Mouse (Mus musculus): Measurements from ENCODE around the gene Polg. TPM values are rescaled to one million over a fixed set of nuclear protein-coding genes. Genes with fewer than 3 reads are reported as not detected.

Gene Polg
- 30.9 TPM for polyA plus RNA-seq (2012; fragmentation: generic; extraction: Trizol)

DNA sequence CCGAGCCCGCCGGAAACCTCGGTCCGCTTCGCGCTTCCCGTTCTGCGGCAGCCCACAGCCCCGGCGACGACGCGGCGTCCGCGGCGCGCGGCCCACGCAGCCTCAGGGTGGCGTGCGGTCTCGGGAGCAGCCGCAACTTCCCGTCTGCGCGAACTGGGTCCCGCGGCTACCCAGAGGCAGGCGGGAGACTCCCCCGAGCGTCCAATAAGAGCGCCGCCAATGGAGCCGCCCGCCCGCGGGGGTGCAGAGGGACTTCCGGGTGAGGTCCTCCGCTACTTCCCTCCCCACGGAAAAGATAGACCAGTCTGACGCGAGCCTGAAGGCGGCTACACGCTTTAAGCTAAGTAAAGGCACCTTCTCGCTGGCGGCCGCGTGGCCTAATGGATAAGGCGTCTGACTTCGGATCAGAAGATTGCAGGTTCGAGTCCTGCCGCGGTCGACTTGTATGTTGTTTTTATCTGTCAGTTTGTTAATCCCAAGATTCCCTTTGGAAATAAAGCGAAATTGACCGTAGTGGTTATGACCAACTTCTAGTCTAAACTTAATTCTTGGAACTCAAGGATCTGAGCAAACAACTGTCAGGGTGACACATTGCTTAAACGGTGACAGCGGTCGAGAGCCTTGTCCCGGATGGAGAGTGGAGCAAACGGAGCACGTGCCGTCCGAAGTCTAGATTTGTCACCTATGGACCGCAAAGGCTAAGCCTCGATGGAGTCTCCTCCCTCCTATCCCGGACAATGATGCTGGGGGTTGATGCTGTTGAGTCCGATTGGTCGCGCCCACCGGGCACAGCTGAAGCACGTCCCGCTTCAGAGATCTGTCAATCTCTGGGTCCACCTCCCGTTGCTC is at the start of gene Polg:
Gene Polg (minus strand): TSS at position 310 of the 849 bp plus-strand sequence.
- Histone ChIP-seq H3K79me2 (ENCODE audit: control insufficient read depth, insufficient read depth) (peaks cover 15% of the 10 kb centered on the region), H3ac (ENCODE audit: control insufficient read depth, insufficient read length) (peak within 1 kb of the TSS; percentile 71), H3K36me3 (ENCODE audit: control insufficient read depth, insufficient read depth) (no peaks in the 10 kb centered on the region), H3K27me3 (ENCODE audit: control insufficient read depth, insufficient read depth, insufficient read length) (no peaks in the 10 kb centered on the region), H3K4me3 (peak within 1 kb of the TSS; percentile 51), H3K4me2 (ENCODE audit: low read depth) (peak within 1 kb of the TSS; percentile 93)
- peak in 2 of 3 experiments; percentile 30 to 55 for TF ChIP-seq MYOD1 (IDR thresholded peaks at IDR 0.05; ENCODE audit: control insufficient read depth in 1 of 3, insufficient read length in 2 of 3, low read depth in 2 of 3)
- TF ChIP-seq TCF12 (IDR thresholded peaks at IDR 0.05; ENCODE audit: insufficient read depth, poor library complexity, severe bottlenecking): no peak
- peak; percentile 97 for TF ChIP-seq POLR2A (IDR thresholded peaks at IDR 0.05; ENCODE audit: insufficient read length, low read depth)
- TF ChIP-seq CEBPB (IDR thresholded peaks at IDR 0.05; ENCODE audit: insufficient read depth, poor library complexity, severe bottlenecking): 0 out of 2 replicates have a peak, but pooled peaks have one; percentile 14
- no peak for TF ChIP-seq MAX (IDR thresholded peaks at IDR 0.05; ENCODE audit: low read depth)
- TF ChIP-seq POLR2AphosphoS2 (IDR thresholded peaks at IDR 0.05; ENCODE audit: insufficient read length, low read depth): peak; percentile 92
- peak in 1 of 3 experiments; percentile 66 for TF ChIP-seq MYOG (IDR thresholded peaks at IDR 0.05; ENCODE audit: control insufficient read depth in 1 of 3, insufficient read depth in 1 of 3, insufficient read length in 2 of 3, low read depth in 2 of 3)
- no peak for TF ChIP-seq TCF3 (IDR thresholded peaks at IDR 0.05; ENCODE audit: insufficient read length, low read depth)
- no peak for TF ChIP-seq E2F4 (IDR thresholded peaks at IDR 0.05; ENCODE audit: insufficient read depth)
- no peak for TF ChIP-seq REST (IDR thresholded peaks at IDR 0.05; ENCODE audit: insufficient read depth, insufficient read length)
- no peak for TF ChIP-seq SRF (IDR thresholded peaks at IDR 0.05; ENCODE audit: control insufficient read depth, insufficient read length, low read depth)
- TF ChIP-seq USF1 (IDR thresholded peaks at IDR 0.05; ENCODE audit: low read depth): peak; percentile 60

GRCm38 (mm10) chr7:79515861-79516260 is 49.7 kb upstream of the Polg start:
- Histone ChIP-seq H3K27me3 (ENCODE audit: control insufficient read depth, insufficient read depth, insufficient read length) (peaks cover 67% of the 10 kb centered on the region), H3K4me2 (ENCODE audit: low read depth) (no peak overlapping the region), H3K4me3 (no peak overlapping the region), H3K79me2 (ENCODE audit: control insufficient read depth, insufficient read depth) (no peaks in the 10 kb centered on the region), H3ac (ENCODE audit: control insufficient read depth, insufficient read length) (no peak overlapping the region), H3K36me3 (ENCODE audit: control insufficient read depth, insufficient read depth) (no peaks in the 10 kb centered on the region)
- TF ChIP-seq MYOD1 (IDR thresholded peaks at IDR 0.05; ENCODE audit: control insufficient read depth in 1 of 3, insufficient read length in 2 of 3, low read depth in 2 of 3) (no peak), SRF (IDR thresholded peaks at IDR 0.05; ENCODE audit: control insufficient read depth, insufficient read length, low read depth) (no peak), CEBPB (IDR thresholded peaks at IDR 0.05; ENCODE audit: insufficient read depth, poor library complexity, severe bottlenecking) (no peak), USF1 (IDR thresholded peaks at IDR 0.05; ENCODE audit: low read depth) (no peak), POLR2A (IDR thresholded peaks at IDR 0.05; ENCODE audit: insufficient read length, low read depth) (no peak), TCF12 (IDR thresholded peaks at IDR 0.05; ENCODE audit: insufficient read depth, poor library complexity, severe bottlenecking) (no peak), REST (IDR thresholded peaks at IDR 0.05; ENCODE audit: insufficient read depth, insufficient read length) (no peak), MAX (IDR thresholded peaks at IDR 0.05; ENCODE audit: low read depth) (no peak), E2F4 (IDR thresholded peaks at IDR 0.05; ENCODE audit: insufficient read depth) (no peak), MYOG (IDR thresholded peaks at IDR 0.05; ENCODE audit: control insufficient read depth in 1 of 3, insufficient read depth in 1 of 3, insufficient read length in 2 of 3, low read depth in 2 of 3) (no peak), POLR2AphosphoS2 (IDR thresholded peaks at IDR 0.05; ENCODE audit: insufficient read length, low read depth) (no peak), TCF3 (IDR thresholded peaks at IDR 0.05; ENCODE audit: insufficient read length, low read depth) (no peak)

GRCm38 (mm10) chr7:79515221-79515743 is 49.1 kb upstream of the Polg start:
- no peak overlapping the region for H3K4me2 ChIP-seq (ENCODE audit: low read depth)
- no peaks in the 10 kb centered on the region for H3K79me2 ChIP-seq (ENCODE audit: control insufficient read depth, insufficient read depth)
- no peaks in the 10 kb centered on the region for H3K36me3 ChIP-seq (ENCODE audit: control insufficient read depth, insufficient read depth)
- no peak overlapping the region for H3ac ChIP-seq (ENCODE audit: control insufficient read depth, insufficient read length)
- no peak for TF ChIP-seq REST (IDR thresholded peaks at IDR 0.05; ENCODE audit: insufficient read depth, insufficient read length)
- TF ChIP-seq CEBPB (IDR thresholded peaks at IDR 0.05; ENCODE audit: insufficient read depth, poor library complexity, severe bottlenecking): no peak
- TF ChIP-seq MAX (IDR thresholded peaks at IDR 0.05; ENCODE audit: low read depth): no peak
- TF ChIP-seq TCF3 (IDR thresholded peaks at IDR 0.05; ENCODE audit: insufficient read length, low read depth): no peak
- no peak for TF ChIP-seq TCF12 (IDR thresholded peaks at IDR 0.05; ENCODE audit: insufficient read depth, poor library complexity, severe bottlenecking)
- TF ChIP-seq SRF (IDR thresholded peaks at IDR 0.05; ENCODE audit: control insufficient read depth, insufficient read length, low read depth): no peak
- TF ChIP-seq POLR2AphosphoS2 (IDR thresholded peaks at IDR 0.05; ENCODE audit: insufficient read length, low read depth): no peak
- TF ChIP-seq E2F4 (IDR thresholded peaks at IDR 0.05; ENCODE audit: insufficient read depth): no peak
- no peak for TF ChIP-seq POLR2A (IDR thresholded peaks at IDR 0.05; ENCODE audit: insufficient read length, low read depth)
- TF ChIP-seq MYOD1 (IDR thresholded peaks at IDR 0.05; ENCODE audit: control insufficient read depth in 1 of 3, insufficient read length in 2 of 3, low read depth in 2 of 3): no peak
- TF ChIP-seq USF1 (IDR thresholded peaks at IDR 0.05; ENCODE audit: low read depth): no peak
- no peak for TF ChIP-seq MYOG (IDR thresholded peaks at IDR 0.05; ENCODE audit: control insufficient read depth in 1 of 3, insufficient read depth in 1 of 3, insufficient read length in 2 of 3, low read depth in 2 of 3)
- H3K27me3 ChIP-seq (ENCODE audit: control insufficient read depth, insufficient read depth, insufficient read length): peaks cover 63% of the 10 kb centered on the region
- no peak overlapping the region for H3K4me3 ChIP-seq

DNA sequence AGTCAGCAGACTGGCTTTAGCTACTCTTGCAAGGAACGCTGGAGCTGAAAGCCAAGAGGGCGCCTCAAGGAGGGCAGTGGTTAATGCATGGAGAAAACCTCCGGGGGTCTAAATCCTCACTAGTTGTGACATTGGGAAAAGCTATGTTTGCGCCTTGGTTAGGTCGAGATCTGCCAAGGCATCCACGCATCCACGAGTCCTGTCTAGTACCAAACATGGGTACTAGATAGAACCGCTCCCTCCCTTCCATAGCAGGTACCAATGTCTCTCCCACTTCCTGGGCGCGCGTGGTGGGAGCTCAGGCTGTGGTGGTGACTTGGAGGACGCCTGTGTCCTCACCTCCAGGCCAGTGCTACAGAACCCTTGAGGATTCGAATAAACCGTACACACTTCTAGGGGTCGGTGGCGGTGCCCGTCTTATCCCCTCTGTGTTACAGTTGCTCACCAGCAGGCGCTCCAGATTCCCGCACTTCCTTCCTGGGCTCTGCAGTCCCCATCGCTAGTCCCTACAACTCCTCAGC is 48.3 kb upstream of the Polg start:
- Histone ChIP-seq H3K4me3 (no peak overlapping the region), H3K4me2 (ENCODE audit: low read depth) (no peak overlapping the region), H3K36me3 (ENCODE audit: control insufficient read depth, insufficient read depth) (no peaks in the 10 kb centered on the region), H3ac (ENCODE audit: control insufficient read depth, insufficient read length) (no peak overlapping the region), H3K79me2 (ENCODE audit: control insufficient read depth, insufficient read depth) (no peaks in the 10 kb centered on the region), H3K27me3 (ENCODE audit: control insufficient read depth, insufficient read depth, insufficient read length) (peaks cover 70% of the 10 kb centered on the region)
- TF ChIP-seq SRF (IDR thresholded peaks at IDR 0.05; ENCODE audit: control insufficient read depth, insufficient read length, low read depth) (no peak), CEBPB (IDR thresholded peaks at IDR 0.05; ENCODE audit: insufficient read depth, poor library complexity, severe bottlenecking) (no peak), MAX (IDR thresholded peaks at IDR 0.05; ENCODE audit: low read depth) (no peak), MYOG (IDR thresholded peaks at IDR 0.05; ENCODE audit: control insufficient read depth in 1 of 3, insufficient read depth in 1 of 3, insufficient read length in 2 of 3, low read depth in 2 of 3) (no peak), TCF3 (IDR thresholded peaks at IDR 0.05; ENCODE audit: insufficient read length, low read depth) (no peak), POLR2A (IDR thresholded peaks at IDR 0.05; ENCODE audit: insufficient read length, low read depth) (no peak), POLR2AphosphoS2 (IDR thresholded peaks at IDR 0.05; ENCODE audit: insufficient read length, low read depth) (no peak), USF1 (IDR thresholded peaks at IDR 0.05; ENCODE audit: low read depth) (no peak), MYOD1 (IDR thresholded peaks at IDR 0.05; ENCODE audit: control insufficient read depth in 1 of 3, insufficient read length in 2 of 3, low read depth in 2 of 3) (no peak), TCF12 (IDR thresholded peaks at IDR 0.05; ENCODE audit: insufficient read depth, poor library complexity, severe bottlenecking) (no peak), E2F4 (IDR thresholded peaks at IDR 0.05; ENCODE audit: insufficient read depth) (no peak), REST (IDR thresholded peaks at IDR 0.05; ENCODE audit: insufficient read depth, insufficient read length) (no peak)
